Mouse (Mus musculus) midbrain, embryonic 11.5 days (tissue): Measurements from ENCODE around the gene Olfr1505. TPM values are rescaled to one million over a fixed set of nuclear protein-coding genes. Genes with fewer than 3 reads are reported as not detected.

ENCODE experiments used
- ATAC-seq: fragments of 200-750 bp; cut with Nextera tagmentation; 2 replicates; pipeline ENCODE4 v1.8.0; 2017; ENCODE audit warnings: moderate TSS enrichment, moderate library complexity; ENCODE audit not compliant: low FRiP score
- DNase-seq: peaks from one replicate; pipeline ENCODE4 v3.0.0; 2015; ENCODE audit warnings: low spot score; ENCODE audit errors: missing footprints
- H3K27ac ChIP-seq: fragments of 300-500 bp; sonication (generic); 2 replicates; pipeline ENCODE4 v1.5.1; 2014; ENCODE audit warnings: low read depth, low read length
- H3K27me3 ChIP-seq: fragments of 300-500 bp; sonication (generic); 2 replicates; pipeline ENCODE4 v1.6.1; 2014; ENCODE audit warnings: mild to moderate bottlenecking, low read length, moderate library complexity, mixed read lengths; ENCODE audit not compliant: control insufficient read depth, insufficient read depth
- H3K36me3 ChIP-seq: fragments of 300-500 bp; sonication (generic); 2 replicates; pipeline ENCODE4 v1.6.1; 2014; ENCODE audit warnings: mild to moderate bottlenecking, low read length, moderate library complexity, mixed read lengths; ENCODE audit not compliant: control insufficient read depth, insufficient read depth
- H3K4me1 ChIP-seq: fragments of 300-500 bp; sonication (generic); 2 replicates; pipeline ENCODE4 v1.6.1; 2014; ENCODE audit warnings: low read length; ENCODE audit not compliant: control insufficient read depth, insufficient read depth
- H3K4me2 ChIP-seq: fragments of 300-500 bp; sonication (generic); 2 replicates; pipeline ENCODE4 v1.6.1; 2014; ENCODE audit warnings: mild to moderate bottlenecking, moderate library complexity
- H3K4me3 ChIP-seq: fragments of 300-500 bp; sonication (generic); 2 replicates; pipeline ENCODE4 v1.5.1; 2014; ENCODE audit warnings: low read depth, low read length
- H3K9ac ChIP-seq: fragments of 300-500 bp; sonication (generic); 2 replicates; pipeline ENCODE4 v1.6.1; 2014; ENCODE audit warnings: low read length
- H3K9me3 ChIP-seq: fragments of 300-500 bp; sonication (generic); 2 replicates; pipeline ENCODE4 v1.6.1; 2016; ENCODE audit warnings: low read length; ENCODE audit not compliant: control insufficient read depth
- WGBS: fragments of 180-500 bp; shearing (Covaris S2); extraction: QIAGEN DNeasy Blood & Tissue Kit; methylation state at CpG from one replicate; pipeline ENCODE4 v1.1.7; 2014; 5-methylcytosine and 5-hydroxymethylcytosine counted together
- polyA plus RNA-seq: library from polyadenylated mRNA; unstranded; fragments of >200 nt; fragmentation: Nextera tagmentation; extraction: Ambion mirVana; gene quantifications from 2 replicates; pipeline ENCODE4 v1.2.1, GENCODE M21; 2014

The Olfr1505 gene
- polyA plus RNA-seq, result not detected in 2 replicates

DNA sequence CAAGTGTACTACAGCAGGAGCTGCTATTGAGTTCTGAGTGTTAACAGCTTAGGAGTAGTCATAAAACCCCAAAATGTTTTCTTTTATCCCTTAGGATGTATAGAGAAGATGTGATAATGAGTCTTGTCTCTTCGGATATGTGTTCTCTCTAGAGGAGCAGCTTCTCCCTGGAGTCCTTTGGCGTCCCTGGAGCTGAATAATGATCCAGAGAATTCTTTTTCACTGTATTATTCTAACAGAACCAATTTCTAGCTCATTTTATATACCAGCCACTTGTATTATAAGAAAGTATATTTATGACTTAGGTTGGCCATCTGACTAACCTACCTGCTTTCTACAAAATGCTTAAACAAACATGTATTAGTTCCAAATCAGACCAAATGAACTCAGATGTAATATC lies at the start of gene Olfr1505:
TSS of gene Olfr1505 (plus strand) at position 301 of the 400 bp plus-strand sequence.
- DNase-seq (no peak), ATAC-seq (no peak)
- Histone ChIP-seq H3K4me3 (no peak within 1 kb of the TSS), H3K27ac (no peak within 1 kb of the TSS), H3K9me3 (no peaks in the 10 kb centered on the region), H3K27me3 (no peaks in the 10 kb centered on the region), H3K4me1 (no peaks in the 10 kb centered on the region), H3K9ac (no peak within 1 kb of the TSS), H3K36me3 (no peaks in the 10 kb centered on the region), H3K4me2 (no peak within 1 kb of the TSS)
- 76% methylated on average over 2 of the region's 2 CpGs for WGBS

DNA sequence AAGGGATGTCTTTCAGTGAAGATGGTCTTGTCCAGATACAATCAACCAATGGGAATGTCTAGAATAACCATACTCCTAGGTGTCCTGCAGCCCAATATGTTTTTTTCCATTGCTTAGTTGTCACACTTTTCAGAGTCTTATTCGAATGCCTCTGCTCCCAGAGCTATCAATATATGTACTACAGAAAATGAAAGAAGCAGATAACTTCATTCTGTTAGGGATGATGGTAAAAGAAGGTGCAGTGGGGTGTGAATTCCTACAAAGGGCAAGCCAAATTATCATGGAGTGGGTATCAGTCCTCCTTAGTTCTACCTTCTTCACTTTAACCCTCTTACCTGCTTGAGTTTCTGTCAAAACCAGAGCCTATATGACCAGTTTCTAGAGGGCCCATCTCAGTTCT lies 15.5 kb upstream of the Olfr1505 start, which contains the start of gene Olfr1504:
TSS of gene Olfr1504 (minus strand) at position 101 of the 400 bp plus-strand sequence.
- Histone ChIP-seq H3K9me3 (no peaks in the 10 kb centered on the region), H3K4me3 (no peak within 1 kb of the TSS)

More for the DNA sequence above, 15.5 kb upstream of the Olfr1505 start, which contains the start of gene Olfr1504:
- no peak for DNase-seq
- no peak for ATAC-seq
- 72% methylated on average over 1 of the region's 1 CpGs for WGBS
- Histone ChIP-seq H3K4me1 (no peaks in the 10 kb centered on the region), H3K4me2 (no peak within 1 kb of the TSS), H3K27ac (no peak within 1 kb of the TSS), H3K9ac (no peak within 1 kb of the TSS), H3K36me3 (no peaks in the 10 kb centered on the region), H3K27me3 (no peaks in the 10 kb centered on the region)

Other genes with a start within 250 kb of the Olfr1505 start
- not detected in 2 replicates for gene Olfr1491, start 216.3 kb upstream of the Olfr1505 start, polyA plus RNA-seq
- not detected in 2 replicates for gene Olfr1493-ps1, start 190.3 kb upstream of the Olfr1505 start, polyA plus RNA-seq
- gene Olfr1494, start 173.8 kb upstream of the Olfr1505 start, polyA plus RNA-seq, result not detected in 2 replicates
- gene Olfr1495, start 148.9 kb upstream of the Olfr1505 start, polyA plus RNA-seq, result not detected in 2 replicates
- gene Olfr1496, start 135.7 kb upstream of the Olfr1505 start, polyA plus RNA-seq, result not detected in 2 replicates
- not detected in 2 replicates for gene Olfr1497, start 115.3 kb upstream of the Olfr1505 start, polyA plus RNA-seq
- not detected in 2 replicates for gene Olfr1499, start 94.1 kb upstream of the Olfr1505 start, polyA plus RNA-seq
- not detected in 2 replicates for gene Olfr1500, start 83.0 kb upstream of the Olfr1505 start, polyA plus RNA-seq
- gene Olfr1501, start 62.8 kb upstream of the Olfr1505 start, polyA plus RNA-seq, result not detected in 2 replicates
- gene Olfr1502, start 51.7 kb upstream of the Olfr1505 start, polyA plus RNA-seq, result not detected in 2 replicates
- gene Olfr1504, start 15.6 kb upstream of the Olfr1505 start, polyA plus RNA-seq, result not detected in 2 replicates